Mouse (Mus musculus) right cerebral cortex, adult 2 months (tissue): Measurements from ENCODE around the gene Arid1b.

Experiments
- DNase-seq, 2 experiments: peaks; one replicate each; pipeline ENCODE4 v3.0.0; 2021 to 2022; ENCODE audit warnings: low spot score in 2 of 2

Gene Arid1b

GRCm38 (mm10) chr17:5246688-5247087 lies 252.6 kb downstream of the Arid1b start:
- DNase-seq = no peak

- DNase-seq = no peak
Observed at GRCm38 (mm10) chr17:5247247-5247646, 253.1 kb downstream of the Arid1b start.

- no peak for DNase-seq
Observed at GRCm38 (mm10) chr17:5247737-5248136, 253.6 kb downstream of the Arid1b start.

GRCm38 (mm10) chr17:5248957-5249656 lies 255.0 kb downstream of the Arid1b start:
- DNase-seq = no peak

GRCm38 (mm10) chr17:5249681-5250180 lies 255.6 kb downstream of the Arid1b start:
- DNase-seq = no peak

- DNase-seq = peak; percentile 86 to 88
Observed at GRCm38 (mm10) chr17:5252436-5252835, 258.3 kb downstream of the Arid1b start.

GRCm38 (mm10) chr17:5254717-5255617 lies 260.8 kb downstream of the Arid1b start:
- DNase-seq = no peak

GRCm38 (mm10) chr17:5255618-5255933 lies 261.4 kb downstream of the Arid1b start:
- DNase-seq = no peak

- DNase-seq = no peak
Observed at GRCm38 (mm10) chr17:5258978-5259377, 264.8 kb downstream of the Arid1b start.

GRCm38 (mm10) chr17:5261131-5261651 lies 267.1 kb downstream of the Arid1b start:
- peak; percentile 49 to 59 for DNase-seq

- DNase-seq = no peak
Observed at GRCm38 (mm10) chr17:5261874-5262605, 267.9 kb downstream of the Arid1b start.

- no peak for DNase-seq
Observed at GRCm38 (mm10) chr17:5262788-5263187, 268.7 kb downstream of the Arid1b start.

- no peak for DNase-seq
Observed at GRCm38 (mm10) chr17:5264783-5265182, 270.7 kb downstream of the Arid1b start.

GRCm38 (mm10) chr17:5265615-5266014 lies 271.5 kb downstream of the Arid1b start:
- DNase-seq = no peak

GRCm38 (mm10) chr17:5267747-5268146 lies 273.6 kb downstream of the Arid1b start:
- DNase-seq = no peak

- DNase-seq = no peak
Observed at GRCm38 (mm10) chr17:5269302-5269701, 275.2 kb downstream of the Arid1b start.

GRCm38 (mm10) chr17:5269774-5270173 lies 275.6 kb downstream of the Arid1b start:
- DNase-seq = no peak

- no peak for DNase-seq
Observed at GRCm38 (mm10) chr17:5270823-5271222, 276.7 kb downstream of the Arid1b start.

- no peak for DNase-seq
Observed at GRCm38 (mm10) chr17:5273118-5273517, 279.0 kb downstream of the Arid1b start.

- DNase-seq = peak; percentile 52 to 55
Observed at GRCm38 (mm10) chr17:5273685-5274084, 279.6 kb downstream of the Arid1b start.

- DNase-seq = no peak
Observed at GRCm38 (mm10) chr17:5274429-5274828, 280.3 kb downstream of the Arid1b start.

GRCm38 (mm10) chr17:5275749-5276148 lies 281.6 kb downstream of the Arid1b start:
- DNase-seq = no peak
